Mouse (Mus musculus) embryonic stem cell, embryonic (primary cell): ENCODE results near the gene Slc2a8.

Experiments
- CTCF ChIA-PET, 4 experiments: fragments of 300-600 bp in 2 of 4; fragments of 350-600 bp in 2 of 4; sonication (Branson Sonifier 250); formaldehyde crosslinking; loops; one replicate each; lab custom pipeline; 2022; ENCODE audit warnings: inconsistent platforms in 2 of 4; lab: Charles Lee
- POLR2A ChIA-PET, 4 experiments: fragments of 300-600 bp in 2 of 4; fragments of 350-600 bp in 2 of 4; sonication (Branson Sonifier 250); formaldehyde crosslinking; loops; one replicate each; lab custom pipeline; 2022; ENCODE audit warnings: antibody characterized with exemption in 4 of 4, inconsistent platforms in 1 of 4; lab: Charles Lee

The Slc2a8 gene

GRCm38 (mm10) chr2:32928947-32929829, 52.7 kb downstream of the Slc2a8 start:
- ChIA-PET POLR2A (interaction anchor here (0.6 to 11.1 kb wide), 69 partner anchors 9 to 470 kb away, joined by 3 to 160 read pairs (median 5); partner anchors contain the start of genes Lrsam1 (in 3 of the 4), Rpl12 (in 3 of the 4), Slc2a8 (in 2 of the 4) and Angptl2 (in 1 of the 4)), CTCF (interaction anchor here (0.5 to 4.4 kb wide), 134 partner anchors 10 to 653 kb away, joined by 3 to 127 read pairs (median 5); partner anchors contain the start of genes Slc2a8 (in 3 of the 4), Tor2a (in 3 of the 4), 9430097D07Rik (in 1 of the 4) and Angptl2 (in 1 of the 4))

- CTCF ChIA-PET = interaction anchor here (0.5 to 4.4 kb wide), 169 partner anchors 10 to 1155 kb away, joined by 3 to 127 read pairs (median 4); partner anchors contain the start of genes Tor2a (in 4 of the 4), Slc2a8 (in 3 of the 4), 9430097D07Rik (in 1 of the 4) and Angptl2 (in 1 of the 4)
- POLR2A ChIA-PET = interaction anchor here (0.6 to 11.1 kb wide), 94 partner anchors 8 to 1037 kb away, joined by 3 to 160 read pairs (median 4); partner anchors contain the start of genes Lrsam1 (in 4 of the 4), Rpl12 (in 4 of the 4), Slc2a8 (in 2 of the 4) and Angptl2 (in 1 of the 4)
Measured at GRCm38 (mm10) chr2:32928235-32928946, 53.5 kb downstream of the Slc2a8 start.

GRCm38 (mm10) chr2:32927624-32928234, 54.2 kb downstream of the Slc2a8 start:
- ChIA-PET POLR2A (interaction anchor here (0.6 to 11.1 kb wide), 87 partner anchors 8 to 1038 kb away, joined by 3 to 160 read pairs (median 4); partner anchors contain the start of genes Lrsam1 (in 4 of the 4), Rpl12 (in 4 of the 4), Slc2a8 (in 2 of the 4) and Angptl2 (in 1 of the 4)), CTCF (interaction anchor here (0.5 to 4.4 kb wide), 160 partner anchors 9 to 1154 kb away, joined by 3 to 127 read pairs (median 5); partner anchors contain the start of genes Tor2a (in 4 of the 4), Slc2a8 (in 3 of the 4), 9430097D07Rik (in 1 of the 4) and Angptl2 (in 1 of the 4))

- POLR2A ChIA-PET = interaction anchor here in 3 of 4 experiments (0.6 to 11.1 kb wide), 8 partner anchors 8 to 58 kb away, joined by 3 to 160 read pairs (median 6); partner anchors contain the start of genes Lrsam1 (in 1 of the 3) and Rpl12 (in 1 of the 3)
- CTCF ChIA-PET = interaction anchor here in 1 of 4 experiments (0.7 to 4.4 kb wide), 2 partner anchors 67 to 144 kb away, joined by 3 to 110 read pairs; no protein-coding TSS in a partner anchor
Measured at GRCm38 (mm10) chr2:32926330-32927075, 55.4 kb downstream of the Slc2a8 start.

DNA sequence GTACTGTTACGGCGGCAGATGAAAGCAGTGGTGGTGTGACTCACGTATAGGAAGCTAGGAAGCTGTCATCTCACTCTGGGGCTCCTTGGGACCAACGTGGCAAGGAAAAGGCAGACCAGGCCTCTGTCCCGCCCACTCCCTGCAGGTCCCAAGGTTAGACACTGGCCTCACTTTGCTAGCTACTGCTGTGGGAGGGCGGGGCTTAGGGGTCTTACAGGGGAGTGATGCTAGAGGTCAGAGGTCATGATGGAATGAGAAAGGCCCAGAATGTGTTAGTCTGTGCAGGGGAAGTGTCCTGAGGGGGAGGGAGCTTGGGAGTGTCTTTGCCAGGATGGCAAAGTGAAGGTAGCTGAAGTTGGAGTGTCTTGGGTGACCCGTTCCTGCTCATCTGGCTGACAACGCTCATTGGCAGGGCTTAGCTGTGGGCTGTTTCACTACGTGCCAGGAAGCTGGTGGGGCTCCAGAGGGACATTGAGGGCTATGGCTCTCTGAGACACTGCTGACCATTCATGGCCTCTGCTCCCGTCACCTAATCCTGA, 57.5 kb downstream of the Slc2a8 start:
- ChIA-PET CTCF (interaction anchor here (0.5 to 4.9 kb wide), 15 partner anchors 12 to 67 kb away, joined by 3 to 56 read pairs (median 4); no protein-coding TSS in a partner anchor), POLR2A (interaction anchor here in 3 of 4 experiments (0.5 to 3.8 kb wide), 16 partner anchors 9 to 58 kb away, joined by 3 to 25 read pairs (median 4); partner anchors contain the start of genes Lrsam1 (in 3 of the 3), Rpl12 (in 3 of the 3) and Slc2a8 (in 1 of the 3))

GRCm38 (mm10) chr2:32923551-32924250, 58.2 kb downstream of the Slc2a8 start:
- CTCF ChIA-PET = interaction anchor here (0.6 to 4.9 kb wide), 13 partner anchors 11 to 136 kb away, joined by 3 to 56 read pairs (median 3); no protein-coding TSS in a partner anchor

More at GRCm38 (mm10) chr2:32923551-32924250, 58.2 kb downstream of the Slc2a8 start:
- POLR2A ChIA-PET = interaction anchor here (0.8 to 3.8 kb wide), 16 partner anchors 9 to 256 kb away, joined by 3 to 25 read pairs (median 4); partner anchors contain the start of genes Lrsam1 (in 3 of the 4), Rpl12 (in 3 of the 4) and Slc2a8 (in 1 of the 4)
